In the genomic region with DNA sequence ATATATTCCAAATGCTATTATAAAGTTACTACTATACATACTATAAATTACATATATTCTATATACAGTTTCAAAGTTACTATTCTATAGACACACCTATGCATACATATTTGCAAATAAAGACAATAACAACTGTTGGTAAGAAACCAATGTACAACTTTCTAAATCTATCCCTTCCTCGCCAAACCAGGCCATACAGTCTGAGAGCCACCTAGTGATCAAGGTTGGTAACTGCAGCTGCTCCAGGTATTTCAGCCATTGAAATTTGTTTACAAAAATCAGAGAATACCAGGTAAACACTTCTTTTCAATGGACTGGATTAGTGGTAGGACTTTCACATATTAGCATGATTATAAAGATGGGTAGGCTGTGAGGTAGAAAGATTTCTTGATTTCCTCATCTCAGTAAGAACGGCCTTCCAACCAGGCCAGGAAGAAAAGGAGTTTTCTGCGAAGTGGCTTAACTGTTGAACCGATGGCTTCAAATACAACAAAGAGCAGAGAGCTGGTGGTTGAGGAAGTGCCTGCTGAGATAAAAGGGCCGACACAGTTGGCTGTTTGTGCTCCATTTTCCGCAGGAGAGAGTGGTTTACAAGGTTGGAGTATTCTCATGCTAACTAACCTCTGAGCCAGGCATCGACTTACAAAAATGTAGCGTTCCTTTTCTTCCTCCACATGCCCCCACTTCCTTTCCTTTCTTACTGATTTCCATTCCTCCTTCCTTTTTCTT, we compare ENCODE assay signal across 8 mouse cellular contexts. TPM values are rescaled to one million over a fixed set of nuclear protein-coding genes. Genes with fewer than 3 reads are reported as not detected.
DNase-seq lines count a peak whose midpoint lies in the region; ATAC-seq lines count a peak whose summit lies in the region.
"Had no signal": no experiment of that assay in that cellular context is flagged by ENCODE, and none has a peak within 500 bp of the region (broad histone marks: within the 10 kb centered on the region; RNA-seq: fewer than 3 reads in every experiment).

No protein-coding gene starts in this region.

- no peaks in the 10 kb centered on the region for H3K36me3 ChIP-seq in forebrain, embryonic 13.5 days (ENCODE audit: poor library complexity, severe bottlenecking)
- H3K36me3 ChIP-seq in neural tube, embryonic 13.5 days, result no peaks in the 10 kb centered on the region

- peak; percentile 26 for DNase-seq in right cerebral cortex, postnatal 4 days
- DNase-seq in right cerebral cortex, postnatal 25 days, result no peak
- peak; percentile 75 for DNase-seq in adipocyte (ENCODE audit: low spot score)
- DNase-seq in kidney, postnatal 10 days, result peak; percentile 70
- DNase-seq in Muller cell, postnatal 12 days (ENCODE audit: inconsistent ontology term), result no peak

- H3K4me3 ChIP-seq in forebrain, embryonic 13.5 days, result no peak overlapping the region
- no peak overlapping the region for H3K4me3 ChIP-seq in neural tube, embryonic 13.5 days

- no peaks in the 10 kb centered on the region for H3K4me1 ChIP-seq in forebrain, embryonic 13.5 days
- no peaks in the 10 kb centered on the region; the same call in 1 of the 2 replicates for H3K4me1 ChIP-seq in neural tube, embryonic 13.5 days (replicated peaks)

- no peak overlapping the region for H3K27ac ChIP-seq in forebrain, embryonic 13.5 days
- no peak overlapping the region for H3K27ac ChIP-seq in neural tube, embryonic 13.5 days (replicated peaks)

- H3K9ac ChIP-seq in forebrain, embryonic 13.5 days, result no peak overlapping the region
- H3K9ac ChIP-seq in neural tube, embryonic 13.5 days, result no peak overlapping the region

- WGBS in forebrain, embryonic 13.5 days, result under 1% methylated on average over 8 of the region's 8 CpGs
- WGBS in neural tube, embryonic 13.5 days, result 2% methylated on average over 8 of the region's 8 CpGs

- H3K4me2 ChIP-seq in forebrain, embryonic 13.5 days, result peak overlapping the region; percentile 28; the same call in 1 of the 2 replicates
- peak overlapping the region; percentile 34; the same call in 1 of the 2 replicates for H3K4me2 ChIP-seq in neural tube, embryonic 13.5 days

- H3K9me3 ChIP-seq in forebrain, embryonic 13.5 days (replicated peaks), result no peaks in the 10 kb centered on the region
- H3K9me3 ChIP-seq in neural tube, embryonic 13.5 days, result no peaks in the 10 kb centered on the region

- peak; percentile 65 for ATAC-seq in forebrain, embryonic 13.5 days
- ATAC-seq in neural tube, embryonic 13.5 days (ENCODE audit: low read depth), result no peak

- no peaks in the 10 kb centered on the region for H3K27me3 ChIP-seq in forebrain, embryonic 13.5 days
- H3K27me3 ChIP-seq in neural tube, embryonic 13.5 days, result no peaks in the 10 kb centered on the region

RNA-seq across cellular contexts. Expression of a gene that starts 7.5 kb away (rescaled TPM):
- 0.23 and 0.28 TPM in 2 replicates for polyA plus RNA-seq in forebrain, embryonic 13.5 days (2015; fragmentation: Nextera tagmentation; extraction: Ambion mirVana)
- 0.24 and 0.61 TPM in 2 replicates for polyA plus RNA-seq in neural tube, embryonic 13.5 days (2015; fragmentation: Nextera tagmentation; extraction: Ambion mirVana)

RNA-seq across cellular contexts. Expression of a gene that starts 19.5 kb away (rescaled TPM):
- polyA plus RNA-seq in forebrain, embryonic 13.5 days (2015; fragmentation: Nextera tagmentation; extraction: Ambion mirVana), result not detected in 2 replicates
- polyA plus RNA-seq in neural tube, embryonic 13.5 days (2015; fragmentation: Nextera tagmentation; extraction: Ambion mirVana), result not detected in 2 replicates
- polyA plus RNA-seq: intestine, embryonic 14.5 days had no signal

RNA-seq across cellular contexts. Expression of a gene that starts 24.7 kb away (rescaled TPM):
- not detected in 2 replicates for polyA plus RNA-seq in forebrain, embryonic 13.5 days (2015; fragmentation: Nextera tagmentation; extraction: Ambion mirVana)
- not detected in 2 replicates for polyA plus RNA-seq in neural tube, embryonic 13.5 days (2015; fragmentation: Nextera tagmentation; extraction: Ambion mirVana)

RNA-seq across cellular contexts. Expression of a gene that starts 31.1 kb away (rescaled TPM):
- polyA plus RNA-seq in forebrain, embryonic 13.5 days (2015; fragmentation: Nextera tagmentation; extraction: Ambion mirVana), result 39.8 and 41.1 TPM in 2 replicates
- 56.4 and 56.5 TPM in 2 replicates for polyA plus RNA-seq in neural tube, embryonic 13.5 days (2015; fragmentation: Nextera tagmentation; extraction: Ambion mirVana)

RNA-seq across cellular contexts. Expression of a gene that starts 53.8 kb away (rescaled TPM):
- polyA plus RNA-seq in forebrain, embryonic 13.5 days (2015; fragmentation: Nextera tagmentation; extraction: Ambion mirVana), result not detected in 2 replicates
- polyA plus RNA-seq in neural tube, embryonic 13.5 days (2015; fragmentation: Nextera tagmentation; extraction: Ambion mirVana), result not detected in 2 replicates
- polyA plus RNA-seq: intestine, embryonic 14.5 days had no signal

Comparison
In these comparisons a context has a peak if more than half of its experiments do, and no peak if none do; other contexts are left out.
1. DNase-seq: peak in right cerebral cortex, postnatal 4 days (single experiment), adipocyte (single experiment) and kidney, postnatal 10 days (single experiment); none in right cerebral cortex, postnatal 25 days (single experiment) and Muller cell, postnatal 12 days (single experiment).